Mouse (Mus musculus): Measurements from ENCODE around the gene Sprr2b. TPM values are rescaled to one million over a fixed set of nuclear protein-coding genes. Genes with fewer than 3 reads are reported as not detected.
"Not testable (repeated sequence)": the region's sequence is repeated elsewhere in the genome, so short reads cannot be mapped to it uniquely, and the experiment has no call there.

The Sprr2b gene
- polyA plus RNA-seq (2014; fragmentation: Nextera tagmentation; extraction: Ambion mirVana), result not detected in 2 replicates

GRCm38 (mm10) chr3:92316320-92316719, at the start of gene Sprr2b:
Gene Sprr2b, plus strand, starts transcription at chr3:92316620.
- WGBS (ENCODE audit: insufficient replicate concordance), result 71% methylated on average over 2 of the region's 2 CpGs
- Histone ChIP-seq H3K4me2 (no peak within 1 kb of the TSS), H3K27me3 (ENCODE audit: control insufficient read depth, insufficient read depth, low read length) (no peaks in the 10 kb centered on the region), H3K36me3 (ENCODE audit: control insufficient read depth, insufficient read depth, low read length) (no peaks in the 10 kb centered on the region), H3K9ac (ENCODE audit: low read depth, low read length) (no peak within 1 kb of the TSS), H3K9me3 (replicated peaks; ENCODE audit: control insufficient read depth, low read length) (no peaks in the 10 kb centered on the region), H3K4me3 (ENCODE audit: low read depth, low read length) (no peak within 1 kb of the TSS), H3K27ac (ENCODE audit: low read depth, low read length) (no peak within 1 kb of the TSS), H3K4me1 (ENCODE audit: control insufficient read depth, insufficient read depth, low read length) (no peaks in the 10 kb centered on the region)
- ATAC-seq (replicated peaks; ENCODE audit: insufficient number of reproducible peaks, low FRiP score, low TSS enrichment), result no peak

DNA sequence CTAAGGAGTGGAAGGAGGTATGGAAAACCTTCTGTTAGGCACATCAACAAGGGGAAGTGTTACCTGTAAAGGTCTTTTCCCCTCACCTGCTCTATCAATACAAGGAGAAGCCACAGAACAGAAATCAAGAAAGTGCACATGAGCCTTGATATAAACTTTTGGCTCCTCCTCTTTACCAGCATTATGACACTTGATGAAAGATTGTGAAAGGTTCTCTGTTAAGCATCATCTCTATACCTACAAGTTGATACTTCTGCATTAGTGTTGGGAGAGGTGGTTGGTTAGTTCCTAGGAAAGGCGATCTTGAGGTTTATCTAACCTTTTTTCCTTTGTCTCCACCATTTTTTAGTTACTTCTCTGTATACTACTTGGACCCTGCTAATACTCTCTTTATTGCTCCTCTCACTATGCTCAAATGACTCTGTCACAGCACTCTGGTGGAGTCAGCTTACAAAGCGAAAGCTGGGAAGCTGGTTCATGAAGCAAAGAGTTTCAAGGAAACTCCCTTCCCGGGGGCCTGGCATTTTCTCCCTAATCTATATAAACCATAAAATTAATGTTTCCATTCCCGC, 44.9 kb upstream of the Sprr2b start:
- WGBS (ENCODE audit: insufficient replicate concordance), result no CpG with 5 or more reads among the region's 4 CpGs
- not testable (repeated sequence) for H3K9me3 ChIP-seq (replicated peaks; ENCODE audit: control insufficient read depth, low read length); H3K9ac ChIP-seq (ENCODE audit: low read depth, low read length); H3K27me3 ChIP-seq (ENCODE audit: control insufficient read depth, insufficient read depth, low read length); H3K4me1 ChIP-seq (ENCODE audit: control insufficient read depth, insufficient read depth, low read length); H3K36me3 ChIP-seq (ENCODE audit: control insufficient read depth, insufficient read depth, low read length); H3K27ac ChIP-seq (ENCODE audit: low read depth, low read length); H3K4me3 ChIP-seq (ENCODE audit: low read depth, low read length); H3K4me2 ChIP-seq
- 0 out of 2 replicates have a peak, but pooled peaks have one; percentile 14 for ATAC-seq (replicated peaks; ENCODE audit: insufficient number of reproducible peaks, low FRiP score, low TSS enrichment)

- H3K4me2 ChIP-seq; H3K36me3 ChIP-seq (ENCODE audit: control insufficient read depth, insufficient read depth, low read length); H3K27me3 ChIP-seq (ENCODE audit: control insufficient read depth, insufficient read depth, low read length); H3K9me3 ChIP-seq (replicated peaks; ENCODE audit: control insufficient read depth, low read length); H3K4me3 ChIP-seq (ENCODE audit: low read depth, low read length); ATAC-seq (replicated peaks; ENCODE audit: insufficient number of reproducible peaks, low FRiP score, low TSS enrichment); H3K4me1 ChIP-seq (ENCODE audit: control insufficient read depth, insufficient read depth, low read length); H3K9ac ChIP-seq (ENCODE audit: low read depth, low read length); H3K27ac ChIP-seq (ENCODE audit: low read depth, low read length): not testable (repeated sequence)
Measured at GRCm38 (mm10) chr3:92273504-92273903, 42.9 kb upstream of the Sprr2b start.

GRCm38 (mm10) chr3:92274018-92274417, 42.4 kb upstream of the Sprr2b start:
- not testable (repeated sequence) for H3K4me3 ChIP-seq (ENCODE audit: low read depth, low read length); H3K4me2 ChIP-seq; H3K27ac ChIP-seq (ENCODE audit: low read depth, low read length); H3K9ac ChIP-seq (ENCODE audit: low read depth, low read length); H3K27me3 ChIP-seq (ENCODE audit: control insufficient read depth, insufficient read depth, low read length); H3K36me3 ChIP-seq (ENCODE audit: control insufficient read depth, insufficient read depth, low read length); H3K9me3 ChIP-seq (replicated peaks; ENCODE audit: control insufficient read depth, low read length); ATAC-seq (replicated peaks; ENCODE audit: insufficient number of reproducible peaks, low FRiP score, low TSS enrichment); H3K4me1 ChIP-seq (ENCODE audit: control insufficient read depth, insufficient read depth, low read length)
- no CpG with 5 or more reads among the region's 1 CpGs for WGBS (ENCODE audit: insufficient replicate concordance)

DNA sequence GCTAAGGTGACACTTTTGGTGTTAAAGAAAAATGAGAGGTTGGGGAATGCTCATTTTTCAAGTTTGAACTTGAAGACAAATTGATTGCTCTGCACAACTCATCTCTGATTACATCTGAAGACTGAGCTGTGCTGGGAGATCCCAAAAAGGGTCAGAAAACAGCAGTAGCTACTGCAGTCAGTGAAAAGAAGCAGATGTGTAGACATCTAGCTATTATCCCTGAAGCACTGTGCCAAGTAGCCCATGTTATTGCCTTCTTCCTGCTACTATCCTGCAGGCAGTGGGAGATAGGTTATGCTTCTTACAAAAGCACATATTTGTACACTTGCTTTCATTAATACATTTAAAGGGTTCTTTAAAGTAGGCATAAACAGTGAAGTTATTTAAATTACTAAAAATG, 36.8 kb upstream of the Sprr2b start:
- not testable (repeated sequence) for H3K27me3 ChIP-seq (ENCODE audit: control insufficient read depth, insufficient read depth, low read length); ATAC-seq (replicated peaks; ENCODE audit: insufficient number of reproducible peaks, low FRiP score, low TSS enrichment); H3K27ac ChIP-seq (ENCODE audit: low read depth, low read length); H3K4me1 ChIP-seq (ENCODE audit: control insufficient read depth, insufficient read depth, low read length); H3K9ac ChIP-seq (ENCODE audit: low read depth, low read length); H3K4me2 ChIP-seq; H3K9me3 ChIP-seq (replicated peaks; ENCODE audit: control insufficient read depth, low read length); H3K4me3 ChIP-seq (ENCODE audit: low read depth, low read length); H3K36me3 ChIP-seq (ENCODE audit: control insufficient read depth, insufficient read depth, low read length)

GRCm38 (mm10) chr3:92280963-92281606, 35.3 kb upstream of the Sprr2b start:
- H3K4me2 ChIP-seq, result not testable (repeated sequence)
- WGBS (ENCODE audit: insufficient replicate concordance), result 19% methylated on average over 5 of the region's 12 CpGs
- peak; percentile 52 for ATAC-seq (replicated peaks; ENCODE audit: insufficient number of reproducible peaks, low FRiP score, low TSS enrichment)

DNA sequence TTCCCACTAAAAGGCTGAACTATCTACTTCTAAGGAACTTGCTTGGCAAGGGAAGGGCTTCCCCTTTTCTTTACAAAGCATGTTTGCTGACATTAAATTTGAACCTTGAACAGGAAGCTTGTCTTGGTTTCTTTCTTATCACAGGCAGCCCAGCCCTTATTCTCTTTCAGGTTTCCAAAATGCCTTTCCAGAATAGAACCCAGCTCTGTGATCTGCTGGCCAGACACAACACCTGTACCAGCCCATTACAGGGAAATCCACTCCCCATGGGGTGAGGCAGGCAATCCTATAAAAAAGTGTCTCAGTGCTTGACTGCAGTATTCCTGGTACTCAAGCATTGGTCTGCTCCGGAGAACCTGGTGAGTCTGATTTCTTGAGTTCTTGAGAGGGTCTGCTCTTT, 31.3 kb upstream of the Sprr2b start, which contains the start of gene Sprr2a3:
Gene Sprr2a3 (plus strand): TSS at position 317 of the 400 bp plus-strand sequence.
- H3K36me3 ChIP-seq (ENCODE audit: control insufficient read depth, insufficient read depth, low read length); H3K9ac ChIP-seq (ENCODE audit: low read depth, low read length); H3K4me3 ChIP-seq (ENCODE audit: low read depth, low read length); H3K4me2 ChIP-seq; H3K27ac ChIP-seq (ENCODE audit: low read depth, low read length); H3K9me3 ChIP-seq (replicated peaks; ENCODE audit: control insufficient read depth, low read length); ATAC-seq (replicated peaks; ENCODE audit: insufficient number of reproducible peaks, low FRiP score, low TSS enrichment); H3K27me3 ChIP-seq (ENCODE audit: control insufficient read depth, insufficient read depth, low read length); H3K4me1 ChIP-seq (ENCODE audit: control insufficient read depth, insufficient read depth, low read length): not testable (repeated sequence)
- 78% methylated on average over 1 of the region's 1 CpGs for WGBS (ENCODE audit: insufficient replicate concordance)

More at GRCm38 (mm10) chr3:92280963-92281606, 35.3 kb upstream of the Sprr2b start:
- not testable (repeated sequence) for H3K4me1 ChIP-seq (ENCODE audit: control insufficient read depth, insufficient read depth, low read length); H3K4me3 ChIP-seq (ENCODE audit: low read depth, low read length); H3K36me3 ChIP-seq (ENCODE audit: control insufficient read depth, insufficient read depth, low read length); H3K27me3 ChIP-seq (ENCODE audit: control insufficient read depth, insufficient read depth, low read length); H3K9me3 ChIP-seq (replicated peaks; ENCODE audit: control insufficient read depth, low read length); H3K27ac ChIP-seq (ENCODE audit: low read depth, low read length); H3K9ac ChIP-seq (ENCODE audit: low read depth, low read length)

DNA sequence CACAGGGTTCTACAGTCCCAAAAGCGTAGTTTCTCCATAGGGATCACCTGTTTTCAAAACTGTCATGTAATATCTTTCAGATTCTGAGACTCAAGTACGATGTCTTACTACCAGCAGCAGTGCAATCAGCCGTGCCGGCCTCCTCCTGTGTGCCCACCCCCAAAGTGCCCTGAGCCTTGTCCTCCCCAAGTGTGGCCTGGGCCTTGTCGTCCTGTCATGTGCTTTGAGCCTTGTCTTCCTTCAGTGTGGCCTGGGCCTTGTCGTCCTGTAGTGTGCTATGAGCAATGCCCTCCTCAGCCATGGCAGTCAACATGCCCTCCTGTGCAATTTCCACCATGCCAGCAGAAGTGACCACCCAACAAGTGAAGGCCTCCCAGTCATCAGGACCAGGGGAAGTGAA, 27.9 kb upstream of the Sprr2b start:
- not testable (repeated sequence) for H3K4me3 ChIP-seq (ENCODE audit: low read depth, low read length); H3K4me2 ChIP-seq; H3K27ac ChIP-seq (ENCODE audit: low read depth, low read length); H3K4me1 ChIP-seq (ENCODE audit: control insufficient read depth, insufficient read depth, low read length); H3K9ac ChIP-seq (ENCODE audit: low read depth, low read length); ATAC-seq (replicated peaks; ENCODE audit: insufficient number of reproducible peaks, low FRiP score, low TSS enrichment); H3K9me3 ChIP-seq (replicated peaks; ENCODE audit: control insufficient read depth, low read length); H3K27me3 ChIP-seq (ENCODE audit: control insufficient read depth, insufficient read depth, low read length); H3K36me3 ChIP-seq (ENCODE audit: control insufficient read depth, insufficient read depth, low read length)
- WGBS (ENCODE audit: insufficient replicate concordance), result 61% methylated on average over 3 of the region's 6 CpGs

GRCm38 (mm10) chr3:92307406-92307805, 9.0 kb upstream of the Sprr2b start:
- Histone ChIP-seq H3K36me3 (ENCODE audit: control insufficient read depth, insufficient read depth, low read length) (no peaks in the 10 kb centered on the region), H3K9ac (ENCODE audit: low read depth, low read length) (no peak overlapping the region), H3K27ac (ENCODE audit: low read depth, low read length) (no peak overlapping the region), H3K4me1 (ENCODE audit: control insufficient read depth, insufficient read depth, low read length) (no peaks in the 10 kb centered on the region), H3K27me3 (ENCODE audit: control insufficient read depth, insufficient read depth, low read length) (no peaks in the 10 kb centered on the region), H3K4me3 (ENCODE audit: low read depth, low read length) (no peak overlapping the region), H3K9me3 (replicated peaks; ENCODE audit: control insufficient read depth, low read length) (no peaks in the 10 kb centered on the region), H3K4me2 (no peak overlapping the region)
- no peak for ATAC-seq (replicated peaks; ENCODE audit: insufficient number of reproducible peaks, low FRiP score, low TSS enrichment)
- WGBS (ENCODE audit: insufficient replicate concordance), result 74% methylated on average over 1 of the region's 1 CpGs

Measured in heart, embryonic 11.5 days (tissue).